Mouse (Mus musculus): Measurements from ENCODE around the gene Rnf114. TPM values are rescaled to one million over a fixed set of nuclear protein-coding genes. Genes with fewer than 3 reads are reported as not detected.

Rnf114 gene
- total RNA-seq, 1 experiment = 48.1 TPM

DNA sequence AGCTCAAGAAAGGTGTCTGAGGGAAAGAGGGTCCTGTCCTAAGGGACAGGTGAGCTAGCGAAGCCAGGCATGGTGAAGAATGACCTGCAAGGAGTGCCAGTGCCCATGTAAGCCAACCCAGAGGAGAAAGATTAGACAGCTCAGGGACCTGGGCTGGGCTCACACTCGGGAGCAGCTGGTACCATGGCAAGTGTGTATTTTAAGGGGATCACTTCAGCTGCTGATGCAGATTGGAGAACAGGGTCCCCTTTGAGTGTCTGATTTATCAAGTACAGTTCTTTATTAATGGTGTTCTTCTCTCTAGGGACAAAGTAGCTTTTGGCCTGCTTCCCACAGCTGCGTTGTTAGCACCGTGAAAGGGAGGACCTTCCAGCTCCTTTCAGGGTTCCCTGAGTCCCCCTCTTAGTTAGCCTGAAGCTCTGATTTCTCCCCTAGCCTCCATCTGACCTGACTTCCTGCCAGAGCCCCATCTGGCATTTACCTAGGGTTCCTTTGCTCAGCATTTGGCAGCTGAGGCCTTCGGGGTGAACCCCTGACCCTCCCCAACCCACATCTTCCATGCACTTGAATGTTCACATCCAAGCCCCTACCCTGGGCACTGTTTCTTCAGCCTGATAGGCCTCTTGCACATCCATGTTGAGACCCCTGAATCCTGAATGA is 36.0 kb upstream of the Rnf114 start:
- Histone ChIP-seq H3K4me3 (ENCODE audit: insufficient read depth in 1 of 2, low read depth in 1 of 2, low read length in 2 of 2, poor library complexity in 1 of 2, severe bottlenecking in 1 of 2) (no peak overlapping the region), H3K4me1 (ENCODE audit: control insufficient read depth in 2 of 2, insufficient read depth in 2 of 2, low read length in 2 of 2, poor library complexity in 1 of 2) (no peaks in the 10 kb centered on the region; a peak in 1 of 4 replicates), H3K36me3 (ENCODE audit: control insufficient read depth, insufficient read depth, low read length, poor library complexity, severe bottlenecking) (peaks cover 43% of the 10 kb centered on the region; the same call in 1 of the 2 replicates), H3K9ac (ENCODE audit: insufficient read depth, low read depth, low read length, poor library complexity, severe bottlenecking) (no peak overlapping the region), H3K9me3 (ENCODE audit: control insufficient read depth, insufficient read depth, low read depth, low read length) (no peaks in the 10 kb centered on the region), H3K27ac (ENCODE audit: insufficient read depth, low read depth, low read length, poor library complexity, severe bottlenecking) (no peak overlapping the region)
- no peak for DNase-seq (ENCODE audit: low read depth, low spot score)
- TF ChIP-seq CHD2 (IDR thresholded peaks at IDR 0.05; ENCODE audit: low read depth, low read length) = no peak
- no peak for TF ChIP-seq MAFK (IDR thresholded peaks at IDR 0.05; ENCODE audit: insufficient read depth, low read depth, low read length)
- TF ChIP-seq ZC3H11A (IDR thresholded peaks at IDR 0.05; ENCODE audit: borderline replicate concordance, low read depth, low read length) = no peak
- TF ChIP-seq HCFC1 (IDR thresholded peaks at IDR 0.05; ENCODE audit: borderline replicate concordance, insufficient read depth, low read length) = no peak
- TF ChIP-seq ZNF384 (IDR thresholded peaks at IDR 0.05; ENCODE audit: low read depth, low read length) = no peak
- in situ Hi-C loops (cut with MboI; ENCODE audit: low sequenced_read_pairs in 2 of 2, unreplicated experiment in 2 of 2) = no loop called here

DNA sequence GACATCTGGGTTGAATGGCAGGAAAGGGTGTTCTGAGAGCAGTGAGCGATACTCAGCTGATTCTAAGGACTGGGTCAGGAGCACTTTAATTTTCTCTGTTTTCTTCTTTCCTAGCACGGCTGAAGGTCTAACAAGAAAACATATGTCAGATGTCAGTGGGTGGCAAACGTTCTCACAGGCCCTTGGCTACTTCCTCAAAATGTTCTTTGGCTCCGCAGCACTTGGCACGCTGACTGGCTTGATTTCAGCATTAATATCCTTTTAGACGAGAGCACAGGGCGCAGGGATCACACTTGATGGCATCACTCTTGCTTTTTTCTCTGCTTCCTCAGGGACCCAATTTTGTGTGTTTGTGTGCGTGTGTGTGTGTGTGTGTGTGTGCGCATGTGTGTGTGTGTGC is 35.2 kb upstream of the Rnf114 start:
- H3K4me1 ChIP-seq (ENCODE audit: control insufficient read depth in 2 of 2, insufficient read depth in 2 of 2, low read length in 2 of 2, poor library complexity in 1 of 2) = no peaks in the 10 kb centered on the region; a peak in 1 of 4 replicates
- no peak overlapping the region for H3K4me3 ChIP-seq (ENCODE audit: insufficient read depth in 1 of 2, low read depth in 1 of 2, low read length in 2 of 2, poor library complexity in 1 of 2, severe bottlenecking in 1 of 2)
- H3K27ac ChIP-seq (ENCODE audit: insufficient read depth, low read depth, low read length, poor library complexity, severe bottlenecking) = no peak overlapping the region
- no peaks in the 10 kb centered on the region for H3K9me3 ChIP-seq (ENCODE audit: control insufficient read depth, insufficient read depth, low read depth, low read length)
- H3K9ac ChIP-seq (ENCODE audit: insufficient read depth, low read depth, low read length, poor library complexity, severe bottlenecking) = no peak overlapping the region
- no peak for DNase-seq (ENCODE audit: low read depth, low spot score)
- peaks cover 47% of the 10 kb centered on the region; the same call in 1 of the 2 replicates for H3K36me3 ChIP-seq (ENCODE audit: control insufficient read depth, insufficient read depth, low read length, poor library complexity, severe bottlenecking)
- TF ChIP-seq ZC3H11A (IDR thresholded peaks at IDR 0.05; ENCODE audit: borderline replicate concordance, low read depth, low read length) = no peak
- in situ Hi-C loops (cut with MboI; ENCODE audit: low sequenced_read_pairs in 2 of 2, unreplicated experiment in 2 of 2) = no loop called here

DNA sequence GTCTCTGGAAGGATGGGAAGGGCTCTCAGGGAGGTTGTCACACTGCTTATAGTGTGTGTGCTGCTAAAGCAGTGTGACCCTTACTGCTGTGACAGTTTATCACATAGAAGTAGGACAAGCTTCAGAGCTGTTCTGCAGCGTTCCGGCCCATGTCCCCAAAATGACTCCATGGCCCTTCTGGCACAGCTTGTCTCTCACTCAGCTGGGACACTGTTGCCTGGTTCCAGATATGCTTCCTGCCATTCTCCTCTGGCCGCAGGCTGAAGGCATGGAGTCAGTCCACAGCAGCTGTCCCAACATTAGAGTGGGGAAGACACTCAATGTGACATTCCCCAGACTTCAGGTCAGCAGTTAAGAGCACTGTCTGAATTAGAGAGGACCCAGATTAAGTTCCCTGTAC is 33.9 kb upstream of the Rnf114 start:
- DNase-seq (ENCODE audit: low read depth, low spot score) = no peak
- Histone ChIP-seq H3K9ac (ENCODE audit: insufficient read depth, low read depth, low read length, poor library complexity, severe bottlenecking) (no peak overlapping the region), H3K9me3 (ENCODE audit: control insufficient read depth, insufficient read depth, low read depth, low read length) (no peaks in the 10 kb centered on the region), H3K36me3 (ENCODE audit: control insufficient read depth, insufficient read depth, low read length, poor library complexity, severe bottlenecking) (peaks cover 50% of the 10 kb centered on the region; the same call in 1 of the 2 replicates), H3K4me1 (ENCODE audit: control insufficient read depth in 2 of 2, insufficient read depth in 2 of 2, low read length in 2 of 2, poor library complexity in 1 of 2) (no peaks in the 10 kb centered on the region; a peak in 1 of 4 replicates), H3K27ac (ENCODE audit: insufficient read depth, low read depth, low read length, poor library complexity, severe bottlenecking) (no peak overlapping the region), H3K4me3 (ENCODE audit: insufficient read depth in 1 of 2, low read depth in 1 of 2, low read length in 2 of 2, poor library complexity in 1 of 2, severe bottlenecking in 1 of 2) (no peak overlapping the region)
- TF ChIP-seq ZC3H11A (IDR thresholded peaks at IDR 0.05; ENCODE audit: borderline replicate concordance, low read depth, low read length) (no peak), CHD2 (IDR thresholded peaks at IDR 0.05; ENCODE audit: low read depth, low read length) (no peak), HCFC1 (IDR thresholded peaks at IDR 0.05; ENCODE audit: borderline replicate concordance, insufficient read depth, low read length) (no peak), MAFK (IDR thresholded peaks at IDR 0.05; ENCODE audit: insufficient read depth, low read depth, low read length) (no peak), ZNF384 (IDR thresholded peaks at IDR 0.05; ENCODE audit: low read depth, low read length) (no peak)
- in situ Hi-C loops (cut with MboI; ENCODE audit: low sequenced_read_pairs in 2 of 2, unreplicated experiment in 2 of 2) = no loop called here

DNA sequence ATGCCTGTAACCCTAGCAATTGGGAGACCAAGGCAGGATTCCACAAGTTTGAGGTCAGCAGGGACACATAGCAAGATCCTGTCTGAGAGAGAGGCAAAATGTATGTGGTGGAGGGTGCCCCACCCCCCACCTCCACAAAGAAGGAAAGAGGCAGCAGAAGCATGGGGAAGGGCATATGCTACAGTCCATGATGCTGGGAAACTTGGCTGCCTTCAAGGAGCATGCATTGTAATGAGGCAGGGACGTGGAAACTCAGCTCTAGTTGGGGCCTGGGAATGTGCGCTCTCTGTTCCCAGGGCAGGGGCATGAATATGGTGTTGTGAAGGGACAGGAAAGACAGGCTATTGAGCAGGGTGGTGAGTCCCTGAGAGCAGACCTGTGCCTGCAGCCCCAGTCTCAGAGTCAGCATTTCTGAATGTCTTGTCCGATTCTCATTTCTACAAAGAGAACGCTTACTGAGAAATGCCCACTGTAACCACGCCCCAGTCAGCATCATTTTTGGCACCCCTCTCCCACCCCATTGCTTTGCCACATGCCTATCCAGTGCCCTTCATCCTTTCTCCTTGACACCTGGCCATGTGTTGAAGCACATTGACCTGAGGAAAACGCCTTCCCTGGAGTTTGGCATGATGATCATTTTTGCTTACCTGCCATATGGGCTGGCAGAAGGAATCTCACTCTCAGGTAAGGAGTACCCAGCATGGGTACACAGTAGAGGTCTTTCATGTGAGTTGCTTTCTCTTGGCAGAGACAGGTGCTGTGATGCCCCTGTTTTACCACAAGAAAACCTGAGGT is 33.2 kb upstream of the Rnf114 start:
- Histone ChIP-seq H3K4me1 (ENCODE audit: control insufficient read depth in 2 of 2, insufficient read depth in 2 of 2, low read length in 2 of 2, poor library complexity in 1 of 2) (no peaks in the 10 kb centered on the region; a peak in 1 of 4 replicates), H3K4me3 (ENCODE audit: insufficient read depth in 1 of 2, low read depth in 1 of 2, low read length in 2 of 2, poor library complexity in 1 of 2, severe bottlenecking in 1 of 2) (no peak overlapping the region), H3K27ac (ENCODE audit: insufficient read depth, low read depth, low read length, poor library complexity, severe bottlenecking) (no peak overlapping the region), H3K9ac (ENCODE audit: insufficient read depth, low read depth, low read length, poor library complexity, severe bottlenecking) (no peak overlapping the region), H3K36me3 (ENCODE audit: control insufficient read depth, insufficient read depth, low read length, poor library complexity, severe bottlenecking) (peaks cover 44% of the 10 kb centered on the region; the same call in 1 of the 2 replicates), H3K9me3 (ENCODE audit: control insufficient read depth, insufficient read depth, low read depth, low read length) (no peaks in the 10 kb centered on the region)
- in situ Hi-C loops (cut with MboI; ENCODE audit: low sequenced_read_pairs in 2 of 2, unreplicated experiment in 2 of 2) = no loop called here
- no peak for DNase-seq (ENCODE audit: low read depth, low spot score)
- TF ChIP-seq ZC3H11A (IDR thresholded peaks at IDR 0.05; ENCODE audit: borderline replicate concordance, low read depth, low read length) (no peak), CHD2 (IDR thresholded peaks at IDR 0.05; ENCODE audit: low read depth, low read length) (no peak), HCFC1 (IDR thresholded peaks at IDR 0.05; ENCODE audit: borderline replicate concordance, insufficient read depth, low read length) (no peak), ZNF384 (IDR thresholded peaks at IDR 0.05; ENCODE audit: low read depth, low read length) (no peak), MAFK (IDR thresholded peaks at IDR 0.05; ENCODE audit: insufficient read depth, low read depth, low read length) (no peak)

All from ES-E14 (cell line).